Mouse (Mus musculus) embryonic facial prominence, embryonic 14.5 days (tissue): ENCODE results near the gene Tgfbr3. TPM values are rescaled to one million over a fixed set of nuclear protein-coding genes. Genes with fewer than 3 reads are reported as not detected.

Experiments
- ATAC-seq: fragments of 200-750 bp; cut with Nextera tagmentation; 2 replicates; pipeline ENCODE4 v1.8.0; 2017; ENCODE audit warnings: low read depth, moderate number of reproducible peaks, moderate TSS enrichment
- DNase-seq: peaks from one replicate; pipeline ENCODE4 v3.0.0-alpha.2; 2015; ENCODE audit warnings: low spot score
- H3K27ac ChIP-seq: fragments of 300-500 bp; sonication (generic); replicated peaks from 2 replicates; pipeline ENCODE4 v1.5.1; 2014; ENCODE audit warnings: low read depth, mild to moderate bottlenecking, low read length, moderate library complexity
- H3K27me3 ChIP-seq: fragments of 300-500 bp; sonication (generic); replicated peaks from 2 replicates; pipeline ENCODE4 v1.6.1; 2014; ENCODE audit warnings: low read length; ENCODE audit not compliant: control insufficient read depth, insufficient read depth
- H3K36me3 ChIP-seq: fragments of 300-500 bp; sonication (generic); 2 replicates; pipeline ENCODE4 v1.6.1; 2014; ENCODE audit warnings: low read length, mixed read lengths; ENCODE audit not compliant: control insufficient read depth, insufficient read depth
- H3K4me1 ChIP-seq: fragments of 300-500 bp; sonication (generic); 2 replicates; pipeline ENCODE4 v1.6.1; 2014; ENCODE audit warnings: antibody characterized with exemption, low read length; ENCODE audit not compliant: control insufficient read depth, insufficient read depth
- H3K4me2 ChIP-seq: fragments of 300-500 bp; sonication (generic); 2 replicates; pipeline ENCODE4 v1.6.1; 2014; ENCODE audit warnings: low read depth, mild to moderate bottlenecking, low read length, moderate library complexity, mixed read lengths
- H3K4me3 ChIP-seq: fragments of 300-500 bp; sonication (generic); 2 replicates; pipeline ENCODE4 v1.5.1; 2014; ENCODE audit warnings: low read depth, mild to moderate bottlenecking, low read length
- H3K9ac ChIP-seq: fragments of 300-500 bp; sonication (generic); 2 replicates; pipeline ENCODE4 v1.6.1; 2014; ENCODE audit warnings: low read depth, mild to moderate bottlenecking, low read length, moderate library complexity, mixed read lengths
- H3K9me3 ChIP-seq: fragments of 300-500 bp; sonication (generic); 2 replicates; pipeline ENCODE4 v1.6.1; 2016; ENCODE audit warnings: low read length; ENCODE audit not compliant: control insufficient read depth
- WGBS: fragments of 180-500 bp; shearing (Covaris S2); extraction: QIAGEN DNeasy Blood & Tissue Kit; methylation state at CpG from one replicate; pipeline ENCODE4 v1.1.7; 2014; 5-methylcytosine and 5-hydroxymethylcytosine counted together
- polyA plus RNA-seq: library from polyadenylated mRNA; unstranded; fragments of >200 nt; fragmentation: Nextera tagmentation; extraction: Ambion mirVana; gene quantifications from 2 replicates; pipeline ENCODE4 v1.2.1, GENCODE M21; 2014

Gene Tgfbr3
- polyA plus RNA-seq, 1 experiment from 2014 or later: 36.5 TPM

- peaks cover 10% of the 10 kb centered on the region for H3K4me1 ChIP-seq
- H3K4me3 ChIP-seq: no peak overlapping the region
- H3K4me2 ChIP-seq: no peak overlapping the region
- no peak for ATAC-seq
- no peak overlapping the region for H3K9ac ChIP-seq
- H3K9me3 ChIP-seq: no peaks in the 10 kb centered on the region
- no peak overlapping the region for H3K27ac ChIP-seq
- H3K36me3 ChIP-seq: peaks cover 9% of the 10 kb centered on the region; the same call in 1 of the 2 replicates
- H3K27me3 ChIP-seq: no peaks in the 10 kb centered on the region
- no peak for DNase-seq
- 48% methylated on average over 4 of the region's 4 CpGs for WGBS
Observed at GRCm38 (mm10) chr5:107102916-107103315, 186.5 kb downstream of the Tgfbr3 start.

- no peak overlapping the region for H3K4me2 ChIP-seq
- H3K36me3 ChIP-seq: 0 out of 2 replicates have a peak, but pooled peaks cover 4% of the 10 kb centered on the region
- WGBS: 45% methylated on average over 4 of the region's 4 CpGs
- DNase-seq (no peak), ATAC-seq (no peak)
- H3K9ac ChIP-seq: no peak overlapping the region
- no peaks in the 10 kb centered on the region for H3K9me3 ChIP-seq
- peaks cover 14% of the 10 kb centered on the region for H3K4me1 ChIP-seq
- no peaks in the 10 kb centered on the region for H3K27me3 ChIP-seq
- H3K27ac ChIP-seq: peak overlapping the region; percentile 40
- no peak overlapping the region for H3K4me3 ChIP-seq
Observed at GRCm38 (mm10) chr5:107101684-107102083, 187.7 kb downstream of the Tgfbr3 start.

GRCm38 (mm10) chr5:107101135-107101534 is 188.3 kb downstream of the Tgfbr3 start:
- ATAC-seq (no peak), DNase-seq (no peak)
- no peak overlapping the region for H3K4me3 ChIP-seq
- no peak overlapping the region for H3K9ac ChIP-seq
- 53% methylated on average over 7 of the region's 7 CpGs for WGBS
- H3K27ac ChIP-seq: peak overlapping the region; percentile 23
- H3K27me3 ChIP-seq: no peaks in the 10 kb centered on the region
- no peaks in the 10 kb centered on the region for H3K9me3 ChIP-seq
- H3K4me2 ChIP-seq: no peak overlapping the region
- H3K36me3 ChIP-seq: 0 out of 2 replicates have a peak, but pooled peaks cover 4% of the 10 kb centered on the region
- peaks cover 14% of the 10 kb centered on the region for H3K4me1 ChIP-seq

- H3K36me3 ChIP-seq: no peaks in the 10 kb centered on the region
- DNase-seq (no peak), ATAC-seq (no peak)
- H3K4me3 ChIP-seq: no peak overlapping the region
- no peaks in the 10 kb centered on the region for H3K9me3 ChIP-seq
- H3K4me1 ChIP-seq: peaks cover 14% of the 10 kb centered on the region
- H3K27ac ChIP-seq: 0 out of 2 replicates have a peak overlapping the region, but pooled peaks have one; percentile 13
- H3K9ac ChIP-seq: no peak overlapping the region
- 75% methylated on average over 3 of the region's 3 CpGs for WGBS
- no peak overlapping the region for H3K4me2 ChIP-seq
- H3K27me3 ChIP-seq: no peaks in the 10 kb centered on the region
Observed at GRCm38 (mm10) chr5:107099634-107100033, 189.8 kb downstream of the Tgfbr3 start.

- ATAC-seq (no peak), DNase-seq (no peak)
- Histone ChIP-seq H3K9ac (no peak overlapping the region), H3K36me3 (no peaks in the 10 kb centered on the region), H3K27me3 (no peaks in the 10 kb centered on the region), H3K9me3 (no peaks in the 10 kb centered on the region), H3K4me2 (no peak overlapping the region), H3K4me1 (peaks cover 14% of the 10 kb centered on the region), H3K4me3 (no peak overlapping the region), H3K27ac (0 out of 2 replicates have a peak overlapping the region, but pooled peaks have one; percentile 13)
- 22% methylated on average over 5 of the region's 6 CpGs for WGBS
Observed at GRCm38 (mm10) chr5:107099076-107099475, 190.4 kb downstream of the Tgfbr3 start.

GRCm38 (mm10) chr5:107098007-107098406 is 191.4 kb downstream of the Tgfbr3 start:
- Histone ChIP-seq H3K4me2 (no peak overlapping the region), H3K4me1 (peaks cover 14% of the 10 kb centered on the region), H3K36me3 (no peaks in the 10 kb centered on the region), H3K27ac (no peak overlapping the region), H3K27me3 (no peaks in the 10 kb centered on the region), H3K9ac (no peak overlapping the region), H3K9me3 (no peaks in the 10 kb centered on the region), H3K4me3 (no peak overlapping the region)
- ATAC-seq (no peak), DNase-seq (no peak)
- WGBS: 68% methylated on average over 5 of the region's 5 CpGs

- Histone ChIP-seq H3K4me1 (peaks cover 9% of the 10 kb centered on the region), H3K27me3 (no peaks in the 10 kb centered on the region), H3K4me3 (no peak overlapping the region), H3K9me3 (no peaks in the 10 kb centered on the region), H3K4me2 (no peak overlapping the region), H3K27ac (no peak overlapping the region), H3K9ac (no peak overlapping the region), H3K36me3 (no peaks in the 10 kb centered on the region)
- DNase-seq: no peak
- WGBS: 63% methylated on average over 7 of the region's 7 CpGs
- ATAC-seq: no peak
Observed at GRCm38 (mm10) chr5:107097314-107097713, 192.1 kb downstream of the Tgfbr3 start.

GRCm38 (mm10) chr5:107094233-107094632 is 195.2 kb downstream of the Tgfbr3 start:
- 32% methylated on average over 5 of the region's 5 CpGs for WGBS
- no peak for DNase-seq
- no peaks in the 10 kb centered on the region for H3K27me3 ChIP-seq
- no peaks in the 10 kb centered on the region for H3K9me3 ChIP-seq
- no peak overlapping the region for H3K9ac ChIP-seq
- H3K36me3 ChIP-seq: no peaks in the 10 kb centered on the region
- no peak for ATAC-seq
- peaks cover 6% of the 10 kb centered on the region; the same call in 1 of the 2 replicates for H3K4me1 ChIP-seq
- H3K4me2 ChIP-seq: no peak overlapping the region
- H3K27ac ChIP-seq: no peak overlapping the region
- no peak overlapping the region for H3K4me3 ChIP-seq

GRCm38 (mm10) chr5:107093253-107093652 is 196.2 kb downstream of the Tgfbr3 start:
- Histone ChIP-seq H3K27ac (no peak overlapping the region), H3K9me3 (no peaks in the 10 kb centered on the region), H3K9ac (no peak overlapping the region), H3K27me3 (no peaks in the 10 kb centered on the region), H3K4me3 (no peak overlapping the region), H3K4me2 (no peak overlapping the region), H3K36me3 (no peaks in the 10 kb centered on the region), H3K4me1 (peaks cover 14% of the 10 kb centered on the region; the same call in 1 of the 2 replicates)
- 64% methylated on average over 3 of the region's 3 CpGs for WGBS
- DNase-seq: no peak
- no peak for ATAC-seq
